Mouse (Mus musculus): ENCODE data around the gene Olfr726.

The Olfr726 gene

DNA sequence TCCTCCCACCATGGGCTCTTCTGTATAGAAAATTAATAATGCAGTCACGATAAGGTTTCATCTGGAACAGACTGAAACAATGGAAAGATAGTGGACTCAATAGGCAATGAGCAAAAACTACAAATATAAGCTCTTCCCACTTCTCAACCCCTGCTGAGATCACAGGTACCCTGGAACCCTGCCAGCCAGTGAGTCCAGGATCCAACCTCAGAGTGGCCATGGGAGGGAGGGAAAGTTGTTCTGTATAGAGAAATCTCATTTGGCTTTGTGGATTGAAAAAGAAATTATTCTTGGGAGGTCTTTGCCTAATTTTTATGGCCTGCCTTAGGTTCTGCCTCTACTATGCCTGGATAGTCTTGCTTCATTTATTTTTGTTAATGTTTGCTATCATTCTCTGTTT lies at the start of gene Olfr726:
Olfr726 (minus strand) TSS at position 101 of the 400 bp plus-strand sequence.
- no peak for DNase-seq (ENCODE audit: low read depth in 1 of 2, low spot score in 2 of 2)

- DNase-seq (ENCODE audit: low read depth in 1 of 2, low spot score in 2 of 2), result no peak
Observed at GRCm38 (mm10) chr14:50122886-50123285, 32.1 kb upstream of the Olfr726 start, which contains the start of gene Olfr727. TSS of gene Olfr727 (plus strand) at chr14:50123186.

GRCm38 (mm10) chr14:50062733-50063104 lies 28.0 kb downstream of the Olfr726 start:
- DNase-seq (ENCODE audit: low read depth in 1 of 2, low spot score in 2 of 2), result no peak

DNA sequence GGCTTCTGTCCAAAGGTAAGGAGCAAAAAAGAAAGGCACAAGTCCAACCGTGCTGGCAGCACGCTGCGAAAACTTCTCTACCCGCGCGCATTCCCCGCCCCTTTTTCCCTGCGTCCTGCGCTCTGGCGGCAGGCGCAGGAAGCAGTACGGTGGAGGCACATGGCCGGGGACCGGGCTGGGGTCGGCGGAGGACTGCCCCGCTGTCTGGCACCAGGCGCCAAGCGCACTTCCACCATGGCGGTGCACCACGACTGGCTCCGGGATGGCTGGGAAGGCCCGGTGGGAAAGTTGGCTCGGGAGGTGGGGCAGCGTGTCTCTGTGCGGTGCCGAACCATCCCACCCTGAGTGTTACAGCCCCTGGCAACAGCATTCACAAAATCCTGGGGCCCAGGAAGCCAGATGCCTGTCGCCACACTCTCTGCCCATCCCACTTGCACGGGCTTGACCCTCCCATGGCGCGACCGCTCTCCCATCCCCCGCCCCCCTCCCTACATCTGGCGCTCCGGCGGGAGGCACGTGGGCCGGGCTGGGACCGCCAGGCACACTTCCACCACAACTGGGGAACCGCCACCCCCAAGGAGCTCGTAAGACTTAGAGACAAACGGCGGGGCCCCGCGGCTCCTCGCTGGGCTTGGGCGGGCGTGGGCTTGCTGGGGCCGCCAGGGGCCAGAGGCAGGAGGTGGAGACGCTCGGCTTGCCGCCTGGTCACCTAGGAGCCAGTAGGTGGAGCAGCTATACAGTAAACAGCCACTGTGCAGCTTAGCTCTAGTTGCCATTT lies 28.6 kb downstream of the Olfr726 start:
- DNase-seq (ENCODE audit: low read depth in 1 of 2, low spot score in 2 of 2), result peak in 1 of 2 experiments; percentile 4

DNA sequence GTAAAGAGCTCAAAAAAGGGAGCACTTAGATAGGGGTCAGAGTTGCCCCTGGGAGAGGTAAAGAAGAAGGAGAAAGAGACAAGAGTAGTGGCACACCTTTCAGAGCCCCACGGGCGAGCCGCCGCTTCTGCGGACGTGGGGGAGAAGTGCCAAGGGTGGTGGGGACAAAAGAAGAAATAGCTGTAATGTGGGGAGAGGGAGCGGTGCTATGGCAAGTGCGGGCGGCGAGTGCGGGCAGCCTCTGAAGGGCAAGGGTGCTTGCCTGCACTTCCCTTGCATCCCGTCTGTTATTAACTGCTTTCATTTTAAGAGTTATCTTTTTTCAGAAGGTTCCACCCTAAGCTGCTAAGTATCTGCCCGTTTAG lies 29.2 kb downstream of the Olfr726 start:
- DNase-seq (ENCODE audit: low read depth in 1 of 2, low spot score in 2 of 2), result no peak

DNA sequence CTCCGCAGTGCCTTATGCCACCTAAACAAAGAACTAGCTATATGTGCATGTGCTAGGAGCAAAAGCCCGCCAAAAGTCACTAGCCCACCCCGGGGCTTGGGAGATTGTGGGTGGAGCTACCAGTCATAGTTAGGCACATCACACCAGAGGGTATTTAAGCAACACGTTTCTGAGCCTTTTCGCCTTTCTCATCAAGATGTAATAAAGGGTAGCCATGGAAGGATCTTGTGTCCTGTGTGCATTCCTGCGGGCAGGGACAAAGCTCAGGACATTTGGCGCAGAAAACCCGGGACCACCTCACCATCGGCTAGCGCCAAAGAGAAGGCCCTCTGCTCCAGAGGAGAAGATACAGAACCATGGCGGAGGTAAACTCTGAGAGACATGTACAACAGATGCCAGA lies 29.6 kb downstream of the Olfr726 start:
- no peak for DNase-seq (ENCODE audit: low read depth in 1 of 2, low spot score in 2 of 2)

GRCm38 (mm10) chr14:50040275-50040674 lies 50.5 kb downstream of the Olfr726 start, which contains the start of gene Olfr725:
TSS of gene Olfr725 (minus strand) at chr14:50040375.
- no peak for DNase-seq (ENCODE audit: low read depth in 1 of 2, low spot score in 2 of 2)
